Mouse (Mus musculus): ENCODE results near the gene Ttc23l. TPM values are rescaled to one million over a fixed set of nuclear protein-coding genes. Genes with fewer than 3 reads are reported as not detected.
"Not testable (repeated sequence)": the region's sequence is repeated elsewhere in the genome, so short reads cannot be mapped to it uniquely, and the experiment has no call there.

Ttc23l gene
- polyA plus RNA-seq, 1 experiment, result not detected

DNA sequence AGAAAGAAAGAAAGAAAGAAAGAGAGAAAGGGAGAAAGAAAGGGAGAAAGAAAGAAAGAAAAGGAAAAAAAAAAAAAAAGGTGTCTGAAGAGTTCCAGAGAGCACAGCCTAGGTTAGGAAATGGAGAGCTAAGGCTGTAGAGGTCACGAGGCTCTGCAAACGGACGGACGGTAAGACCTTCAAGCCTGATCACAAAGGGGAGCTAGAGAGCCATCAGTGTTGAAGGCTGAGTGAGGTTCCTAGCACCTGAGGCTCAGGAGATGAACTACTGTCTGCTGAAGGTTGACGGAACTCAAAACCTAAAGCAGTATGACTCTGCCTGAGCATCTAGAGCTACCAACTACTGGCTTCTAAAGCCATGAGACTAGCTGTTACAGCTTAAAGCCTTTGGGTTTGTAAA, 23.9 kb downstream of the Ttc23l start:
- WGBS, result 88% methylated on average over 5 of the region's 5 CpGs
- no peak for DNase-seq

GRCm38 (mm10) chr15:10533361-10533760, 25.1 kb downstream of the Ttc23l start:
- H3K4me3 ChIP-seq (ENCODE audit: control insufficient read depth, insufficient read depth, low read length); DNase-seq; H3K4me1 ChIP-seq (replicated peaks; ENCODE audit: control insufficient read depth, insufficient read depth, low read length); H3K27me3 ChIP-seq (ENCODE audit: control insufficient read depth, insufficient read depth, low read length); H3K27ac ChIP-seq (ENCODE audit: control insufficient read depth, insufficient read depth, low read length); H3K36me3 ChIP-seq (ENCODE audit: control insufficient read depth, insufficient read depth, low read length): not testable (repeated sequence)
- 97% methylated on average over 10 of the region's 10 CpGs for WGBS

More for the DNA sequence above, 23.9 kb downstream of the Ttc23l start:
- Histone ChIP-seq H3K36me3 (ENCODE audit: control insufficient read depth, insufficient read depth, low read length) (no peaks in the 10 kb centered on the region), H3K4me1 (replicated peaks; ENCODE audit: control insufficient read depth, insufficient read depth, low read length) (no peaks in the 10 kb centered on the region), H3K4me3 (ENCODE audit: control insufficient read depth, insufficient read depth, low read length) (no peak overlapping the region), H3K27me3 (ENCODE audit: control insufficient read depth, insufficient read depth, low read length) (no peaks in the 10 kb centered on the region), H3K27ac (ENCODE audit: control insufficient read depth, insufficient read depth, low read length) (no peak overlapping the region)
- TF ChIP-seq POLR2A (IDR thresholded peaks at IDR 0.05; ENCODE audit: control insufficient read depth, extremely low read depth, insufficient read depth, low read length, poor library complexity) (no peak), CTCF (IDR thresholded peaks at IDR 0.05; ENCODE audit: borderline replicate concordance, control insufficient read depth, extremely low read depth, insufficient read depth, low read length, poor library complexity) (no peak)

GRCm38 (mm10) chr15:10531352-10531751, 27.1 kb downstream of the Ttc23l start:
- no peaks in the 10 kb centered on the region for H3K4me1 ChIP-seq (replicated peaks; ENCODE audit: control insufficient read depth, insufficient read depth, low read length)
- H3K4me3 ChIP-seq (ENCODE audit: control insufficient read depth, insufficient read depth, low read length), result no peak overlapping the region
- H3K27ac ChIP-seq (ENCODE audit: control insufficient read depth, insufficient read depth, low read length), result no peak overlapping the region
- WGBS, result 97% methylated on average over 4 of the region's 4 CpGs
- no peaks in the 10 kb centered on the region for H3K27me3 ChIP-seq (ENCODE audit: control insufficient read depth, insufficient read depth, low read length)
- DNase-seq, result no peak
- no peaks in the 10 kb centered on the region for H3K36me3 ChIP-seq (ENCODE audit: control insufficient read depth, insufficient read depth, low read length)
- TF ChIP-seq POLR2A (IDR thresholded peaks at IDR 0.05; ENCODE audit: control insufficient read depth, extremely low read depth, insufficient read depth, low read length, poor library complexity) (no peak), CTCF (IDR thresholded peaks at IDR 0.05; ENCODE audit: borderline replicate concordance, control insufficient read depth, extremely low read depth, insufficient read depth, low read length, poor library complexity) (no peak)

- 80% methylated on average over 1 of the region's 1 CpGs for WGBS
- Histone ChIP-seq H3K4me1 (replicated peaks; ENCODE audit: control insufficient read depth, insufficient read depth, low read length) (no peaks in the 10 kb centered on the region), H3K27me3 (ENCODE audit: control insufficient read depth, insufficient read depth, low read length) (no peaks in the 10 kb centered on the region), H3K27ac (ENCODE audit: control insufficient read depth, insufficient read depth, low read length) (no peak overlapping the region), H3K4me3 (ENCODE audit: control insufficient read depth, insufficient read depth, low read length) (no peak overlapping the region), H3K36me3 (ENCODE audit: control insufficient read depth, insufficient read depth, low read length) (no peaks in the 10 kb centered on the region)
- TF ChIP-seq CTCF (IDR thresholded peaks at IDR 0.05; ENCODE audit: borderline replicate concordance, control insufficient read depth, extremely low read depth, insufficient read depth, low read length, poor library complexity) (no peak), POLR2A (IDR thresholded peaks at IDR 0.05; ENCODE audit: control insufficient read depth, extremely low read depth, insufficient read depth, low read length, poor library complexity) (no peak)
- no peak for DNase-seq
Observed at GRCm38 (mm10) chr15:10525896-10526295, 32.6 kb downstream of the Ttc23l start.

DNA sequence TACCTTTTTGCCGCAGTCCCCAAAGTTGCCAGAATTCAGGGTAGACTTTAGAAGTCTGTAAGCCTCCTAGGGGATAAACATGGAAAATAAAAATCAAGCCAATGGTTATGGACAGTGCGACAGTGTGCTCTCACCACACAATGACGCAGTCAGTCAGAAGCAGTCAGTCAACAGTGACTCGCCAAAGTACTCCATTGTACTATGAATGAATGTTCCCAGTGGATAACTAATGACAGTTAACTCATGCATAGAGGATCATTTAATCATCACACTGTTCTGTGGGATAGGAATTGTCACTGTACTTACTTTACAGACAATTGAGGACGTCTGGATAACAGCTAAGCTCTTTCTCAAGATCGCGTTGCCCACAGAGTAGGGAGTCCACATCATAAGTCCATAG, 43.3 kb downstream of the Ttc23l start:
- Histone ChIP-seq H3K36me3 (ENCODE audit: control insufficient read depth, insufficient read depth, low read length) (no peaks in the 10 kb centered on the region), H3K4me3 (ENCODE audit: control insufficient read depth, insufficient read depth, low read length) (no peak overlapping the region), H3K27me3 (ENCODE audit: control insufficient read depth, insufficient read depth, low read length) (no peaks in the 10 kb centered on the region), H3K4me1 (replicated peaks; ENCODE audit: control insufficient read depth, insufficient read depth, low read length) (no peaks in the 10 kb centered on the region), H3K27ac (ENCODE audit: control insufficient read depth, insufficient read depth, low read length) (no peak overlapping the region)
- 95% methylated on average over 7 of the region's 7 CpGs for WGBS
- DNase-seq, result no peak
- TF ChIP-seq CTCF (IDR thresholded peaks at IDR 0.05; ENCODE audit: borderline replicate concordance, control insufficient read depth, extremely low read depth, insufficient read depth, low read length, poor library complexity), result no peak
- no peak for TF ChIP-seq POLR2A (IDR thresholded peaks at IDR 0.05; ENCODE audit: control insufficient read depth, extremely low read depth, insufficient read depth, low read length, poor library complexity)

- DNase-seq, result no peak
- H3K4me1 ChIP-seq (replicated peaks; ENCODE audit: control insufficient read depth, insufficient read depth, low read length), result no peaks in the 10 kb centered on the region; the same call in 1 of the 2 replicates
- WGBS, result 84% methylated on average over 11 of the region's 11 CpGs
- TF ChIP-seq POLR2A (IDR thresholded peaks at IDR 0.05; ENCODE audit: control insufficient read depth, extremely low read depth, insufficient read depth, low read length, poor library complexity) (no peak), CTCF (IDR thresholded peaks at IDR 0.05; ENCODE audit: borderline replicate concordance, control insufficient read depth, extremely low read depth, insufficient read depth, low read length, poor library complexity) (no peak)
- H3K4me3 ChIP-seq (ENCODE audit: control insufficient read depth, insufficient read depth, low read length), result no peak overlapping the region
- no peak overlapping the region for H3K27ac ChIP-seq (ENCODE audit: control insufficient read depth, insufficient read depth, low read length)
- no peaks in the 10 kb centered on the region for H3K36me3 ChIP-seq (ENCODE audit: control insufficient read depth, insufficient read depth, low read length)
- no peaks in the 10 kb centered on the region for H3K27me3 ChIP-seq (ENCODE audit: control insufficient read depth, insufficient read depth, low read length)
Observed at GRCm38 (mm10) chr15:10506099-10506498, 52.4 kb downstream of the Ttc23l start.
